27 mouse cellular contexts compared by ENCODE assay signal in genomic region chr2:152541979-152542378, GRCm38 (mm10). TPM values are rescaled to one million over a fixed set of nuclear protein-coding genes. Genes with fewer than 3 reads are reported as not detected.
"Had no signal": no experiment of that assay in that cellular context is flagged by ENCODE, and none has a peak within 500 bp of the region (broad histone marks: within the 10 kb centered on the region; RNA-seq: fewer than 3 reads in every experiment).

No protein-coding gene starts in this region.

- H3K36me3 ChIP-seq: liver, embryonic 13.5 days; midbrain, embryonic 12.5 days; midbrain, embryonic 15.5 days had no signal

- ATAC-seq: lung, postnatal 0 days; midbrain, embryonic 15.5 days had no signal

- H3K27ac ChIP-seq: left cerebral cortex, adult 2 months; liver, embryonic 13.5 days; midbrain, embryonic 12.5 days; midbrain, embryonic 15.5 days; stomach, postnatal 0 days had no signal

- H3K4me1 ChIP-seq: liver, embryonic 13.5 days; midbrain, embryonic 12.5 days; midbrain, embryonic 15.5 days had no signal

- H3K27me3 ChIP-seq: liver, embryonic 13.5 days; midbrain, embryonic 12.5 days; midbrain, embryonic 15.5 days had no signal

- DNase-seq: kidney, adult 11 months; kidney, postnatal 36 days; layer of hippocampus, postnatal 36 days; liver, embryonic 13.5 days; lung, embryonic 14.5 days; right cerebral cortex, postnatal 4 days; thymus, adult 2 months; thymus, postnatal 14 days; thymus, postnatal 4 days had no signal

- H3K4me3 ChIP-seq: left cerebral cortex, adult 2 months; liver, embryonic 13.5 days; midbrain, embryonic 12.5 days; midbrain, embryonic 15.5 days had no signal

RNA-seq across cellular contexts. Expression of gene Defb29, which starts 2.1 kb away (rescaled TPM):
- total RNA-seq: layer of hippocampus, adult 8-10 months; layer of hippocampus, postnatal 10 days; layer of hippocampus, postnatal 36 days; left cerebral cortex, adult 2 months; left cerebral cortex, postnatal 10 days; left cerebral cortex, postnatal 36 days; liver, adult 2 months had no signal
- polyA plus RNA-seq: kidney, embryonic 14.5 days; limb, embryonic 11.5 days; limb, embryonic 14.5 days; liver, adult 2 months; liver, embryonic 13.5 days; liver, embryonic 16.5 days; lung, embryonic 14.5 days; lung, postnatal 0 days; midbrain, embryonic 12.5 days; midbrain, embryonic 15.5 days; neural tube, embryonic 11.5 days; neural tube, embryonic 14.5 days; stomach, embryonic 14.5 days; stomach, postnatal 0 days; thymus, adult 2 months had no signal

RNA-seq across cellular contexts. Expression of gene Defb28, which starts 23.9 kb away (rescaled TPM):
- total RNA-seq: layer of hippocampus, adult 8-10 months; layer of hippocampus, postnatal 10 days; layer of hippocampus, postnatal 36 days; left cerebral cortex, adult 2 months; left cerebral cortex, postnatal 10 days; left cerebral cortex, postnatal 36 days; liver, adult 2 months had no signal
- polyA plus RNA-seq: kidney, embryonic 14.5 days; limb, embryonic 11.5 days; limb, embryonic 14.5 days; liver, adult 2 months; liver, embryonic 13.5 days; liver, embryonic 16.5 days; lung, embryonic 14.5 days; lung, postnatal 0 days; midbrain, embryonic 12.5 days; midbrain, embryonic 15.5 days; neural tube, embryonic 11.5 days; neural tube, embryonic 14.5 days; stomach, embryonic 14.5 days; stomach, postnatal 0 days; thymus, adult 2 months had no signal

RNA-seq across cellular contexts. Expression of gene Gm17416, which starts 27.2 kb away (rescaled TPM):
- total RNA-seq: layer of hippocampus, adult 8-10 months; layer of hippocampus, postnatal 10 days; layer of hippocampus, postnatal 36 days; left cerebral cortex, adult 2 months; left cerebral cortex, postnatal 10 days; left cerebral cortex, postnatal 36 days; liver, adult 2 months had no signal
- polyA plus RNA-seq: kidney, embryonic 14.5 days; limb, embryonic 11.5 days; limb, embryonic 14.5 days; liver, adult 2 months; liver, embryonic 13.5 days; liver, embryonic 16.5 days; lung, embryonic 14.5 days; lung, postnatal 0 days; midbrain, embryonic 12.5 days; midbrain, embryonic 15.5 days; neural tube, embryonic 11.5 days; neural tube, embryonic 14.5 days; stomach, embryonic 14.5 days; stomach, postnatal 0 days; thymus, adult 2 months had no signal

RNA-seq across cellular contexts. Expression of gene Defb26, which starts 30.5 kb away (rescaled TPM):
- total RNA-seq: layer of hippocampus, adult 8-10 months; layer of hippocampus, postnatal 10 days; layer of hippocampus, postnatal 36 days; left cerebral cortex, adult 2 months; left cerebral cortex, postnatal 10 days; left cerebral cortex, postnatal 36 days; liver, adult 2 months had no signal
- polyA plus RNA-seq: kidney, embryonic 14.5 days; kidney, postnatal 0 days; limb, embryonic 11.5 days; limb, embryonic 14.5 days; liver, adult 2 months; liver, embryonic 13.5 days; liver, embryonic 16.5 days; lung, embryonic 14.5 days; lung, postnatal 0 days; midbrain, embryonic 12.5 days; midbrain, embryonic 15.5 days; neural tube, embryonic 11.5 days; neural tube, embryonic 14.5 days; stomach, embryonic 14.5 days; stomach, postnatal 0 days; thymus, adult 2 months had no signal

RNA-seq across cellular contexts. Expression of gene Defb21, which starts 30.6 kb away (rescaled TPM):
- total RNA-seq: layer of hippocampus, adult 8-10 months; layer of hippocampus, postnatal 10 days; layer of hippocampus, postnatal 36 days; left cerebral cortex, adult 2 months; left cerebral cortex, postnatal 10 days; left cerebral cortex, postnatal 36 days; liver, adult 2 months had no signal
- polyA plus RNA-seq: kidney, embryonic 14.5 days; kidney, postnatal 0 days; limb, embryonic 11.5 days; limb, embryonic 14.5 days; liver, adult 2 months; liver, embryonic 13.5 days; liver, embryonic 16.5 days; lung, embryonic 14.5 days; lung, postnatal 0 days; midbrain, embryonic 12.5 days; midbrain, embryonic 15.5 days; neural tube, embryonic 11.5 days; neural tube, embryonic 14.5 days; stomach, embryonic 14.5 days; stomach, postnatal 0 days; thymus, adult 2 months had no signal
